In the genomic region with DNA sequence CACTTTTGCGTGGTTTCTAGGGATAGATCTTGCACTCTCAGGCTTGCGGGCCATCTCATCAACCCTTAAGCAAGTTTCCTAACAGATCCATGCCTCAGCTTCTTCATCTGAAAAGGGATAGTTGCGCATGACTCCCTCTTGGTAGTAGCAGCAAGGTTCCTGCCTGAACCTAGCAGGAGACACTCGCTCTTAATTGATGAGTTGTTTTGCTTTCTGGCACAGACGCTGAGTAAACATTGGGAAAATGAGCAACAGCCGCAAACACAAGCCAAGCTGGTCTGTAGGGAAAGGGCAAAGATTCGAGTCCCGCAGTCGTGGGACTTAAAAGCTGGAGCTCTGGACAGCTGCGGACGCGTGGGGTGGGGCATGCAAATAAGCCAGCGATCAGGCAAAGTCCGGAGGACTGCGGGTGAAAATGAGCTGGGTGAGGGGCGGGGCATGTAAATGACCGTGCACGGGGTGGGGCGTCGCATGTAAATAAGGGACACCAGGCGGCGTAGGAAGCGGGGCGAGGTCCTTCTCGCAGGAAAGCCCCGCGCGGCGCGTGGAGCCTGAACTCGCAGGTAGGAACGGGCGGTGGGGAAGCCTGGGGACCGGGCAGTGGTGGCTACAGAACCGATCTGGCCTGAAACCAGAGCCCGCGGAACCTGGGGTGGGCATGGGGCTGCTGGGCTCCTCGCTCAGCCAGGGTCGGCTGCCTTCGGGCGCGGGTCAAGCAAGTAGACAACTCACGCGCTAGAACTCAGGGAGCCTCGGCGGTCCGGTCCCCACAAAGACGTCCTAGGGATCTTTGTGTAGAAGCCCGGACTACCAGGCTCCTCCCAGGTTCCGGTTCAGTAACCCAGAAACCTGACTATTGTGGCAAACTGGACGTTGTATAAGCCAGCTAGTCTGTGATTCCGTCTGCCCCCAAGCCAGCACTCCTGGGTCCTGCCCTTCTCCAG, we compare ENCODE assay signal across 8 mouse cellular contexts. TPM values are rescaled to one million over a fixed set of nuclear protein-coding genes. Genes with fewer than 3 reads are reported as not detected.
DNase-seq lines count a peak whose midpoint lies in the region; ATAC-seq and TF ChIP-seq lines count a peak whose summit lies in the region.

TSS of gene Il4ra (plus strand) at position 355 of the 944 bp plus-strand sequence.

- 2% methylated on average over 40 of the region's 52 CpGs for WGBS in lung, postnatal 0 days

- H3K9ac ChIP-seq in lung, postnatal 0 days (replicated peaks; ENCODE audit: low read depth), result peak within 1 kb of the TSS; percentile 73

- peak; percentile 89 for ATAC-seq in lung, postnatal 0 days

- H3K9me3 ChIP-seq in lung, postnatal 0 days (ENCODE audit: low read length), result no peaks in the 10 kb centered on the region

- H3K4me3 ChIP-seq in lung, postnatal 0 days (ENCODE audit: low read depth, low read length), result peak within 1 kb of the TSS; percentile 69

- H3K4me1 ChIP-seq in lung, postnatal 0 days (ENCODE audit: insufficient read depth, low read depth, low read length), result peaks cover 30% of the 10 kb centered on the region

- TF ChIP-seq CTCF in lung, postnatal 0 days (IDR thresholded peaks at IDR 0.05), result peak; percentile 55

- peak; percentile 92 for DNase-seq in Muller cell, postnatal 12 days (ENCODE audit: inconsistent ontology term)
- peak; percentile 35 for DNase-seq in cerebellum, adult 8-10 months
- peak; percentile 78 for DNase-seq in forelimb bud, embryonic 11.5 days (ENCODE audit: low read depth, low spot score)
- peak; percentile 91 for DNase-seq in heart, postnatal 4 days
- DNase-seq in layer of hippocampus, adult 8-10 months (ENCODE audit: low spot score in 2 of 2), result peak; percentile 38 to 52
- peak; percentile 99 for DNase-seq in lung, postnatal 0 days (ENCODE audit: low spot score)
- peak; percentile 49 for DNase-seq in ovary, postnatal 10 days (ENCODE audit: low spot score)
- peak; percentile 91 for DNase-seq in thymus, postnatal 0 days (ENCODE audit: low spot score)

- TF ChIP-seq EP300 in lung, postnatal 0 days (IDR thresholded peaks at IDR 0.05), result no peak; the same call in none of the 2 replicates

- peak within 1 kb of the TSS; percentile 84 for H3K27ac ChIP-seq in lung, postnatal 0 days (ENCODE audit: low read length)

- H3K4me2 ChIP-seq in lung, postnatal 0 days (replicated peaks; ENCODE audit: low read depth, low read length), result peak within 1 kb of the TSS; percentile 81

- no peaks in the 10 kb centered on the region for H3K27me3 ChIP-seq in lung, postnatal 0 days (replicated peaks; ENCODE audit: insufficient read depth, low read length)

- no peaks in the 10 kb centered on the region for H3K36me3 ChIP-seq in lung, postnatal 0 days (ENCODE audit: insufficient read depth, low read length)

RNA-seq across cellular contexts. Expression of gene Il4ra, which starts in this region (rescaled TPM):
- total RNA-seq in heart, postnatal 4 days (2021), result 10 to 100 TPM; 22.2 to 23.7 TPM
- 10 to 100 TPM in 2 of 4 experiments, 1 to 10 TPM in 2; 4.8 to 12.4 (median 8.4) TPM for total RNA-seq in layer of hippocampus, adult 8-10 months (2022)
- polyA plus RNA-seq in lung, postnatal 0 days (2015; fragmentation: Nextera tagmentation; extraction: Ambion mirVana), result 29.7 and 31.8 TPM in 2 replicates
- 45.8 and 47.1 TPM in 2 replicates for polyA plus RNA-seq in thymus, postnatal 0 days (2015; fragmentation: Nextera tagmentation; extraction: Ambion mirVana)

Comparison
In these comparisons a context has a peak if more than half of its experiments do, and no peak if none do; other contexts are left out.
1. Peak in every context shown above with its lines: DNase-seq, ATAC-seq, H3K4me3 ChIP-seq and H3K27ac ChIP-seq.
2. DNase-seq: peak in every context shown above with its lines; median percentile 99 in lung, postnatal 0 days; 92 in Muller cell, postnatal 12 days; 91 in heart, postnatal 4 days; 91 in thymus, postnatal 0 days; 78 in forelimb bud, embryonic 11.5 days; 49 in ovary, postnatal 10 days; 45 in layer of hippocampus, adult 8-10 months; 35 in cerebellum, adult 8-10 months.